Mouse (Mus musculus) urinary bladder, postnatal 10 days (tissue): ENCODE results near the gene Gm8922.
"Not testable (repeated sequence)": the region's sequence is repeated elsewhere in the genome, so short reads cannot be mapped to it uniquely, and the experiment has no call there.

Experiments
- DNase-seq: peaks from one replicate; pipeline ENCODE4 v3.0.0; 2022; ENCODE audit warnings: low spot score

Gene Gm8922

DNA sequence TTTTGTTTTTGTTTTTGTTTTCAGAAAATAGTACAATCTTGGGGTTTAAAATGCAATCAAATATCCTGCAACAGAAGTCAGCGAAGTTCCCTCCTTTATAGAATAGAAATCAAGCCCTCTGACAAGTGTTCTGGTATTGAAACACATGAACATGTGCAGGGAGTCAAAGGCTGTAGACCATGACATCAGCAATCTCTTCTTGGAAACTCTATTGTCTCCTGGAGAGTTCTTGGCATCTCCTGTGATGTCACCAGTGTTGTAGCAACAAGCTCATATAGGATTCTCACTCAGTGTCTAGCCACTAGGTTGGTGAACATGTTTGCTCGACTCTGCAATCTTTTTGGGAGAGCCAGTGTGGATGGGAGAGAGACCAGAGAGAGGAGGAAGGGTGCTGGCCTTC is at the start of gene Gm8922:
Gene Gm8922, plus strand, starts transcription at position 301 of the 400 bp plus-strand sequence.
- DNase-seq = not testable (repeated sequence)
